Mouse (Mus musculus) Muller cell, postnatal 12 days (primary cell): Measurements from ENCODE around the gene Kcnk4.
A peak's percentile ranks its signal among the peaks of the same experiment; 100 is the strongest.

Experiments
- DNase-seq: peaks from one replicate; pipeline ENCODE4 v3.0.0-alpha.2; 2015; ENCODE audit errors: inconsistent ontology term

Kcnk4 gene

GRCm38 (mm10) chr19:6934195-6934977, at the start of gene Kcnk4:
Gene Kcnk4, minus strand, starts transcription at chr19:6934515.
- DNase-seq: no peak

GRCm38 (mm10) chr19:6983621-6984020, 49.3 kb upstream of the Kcnk4 start:
- DNase-seq: peak; percentile 77

- DNase-seq: no peak
These were observed 47.1 kb upstream of the Kcnk4 start for GRCm38 (mm10) chr19:6981465-6981864.

GRCm38 (mm10) chr19:6980381-6981093, 46.2 kb upstream of the Kcnk4 start, which contains the start of gene Fkbp2:
Gene Fkbp2, minus strand, starts transcription at chr19:6980501.
- DNase-seq: peak; percentile 98

GRCm38 (mm10) chr19:6979486-6980380, 45.4 kb upstream of the Kcnk4 start:
- peak; percentile 100 for DNase-seq

- peak; percentile 59 for DNase-seq
These were observed 44.7 kb upstream of the Kcnk4 start for GRCm38 (mm10) chr19:6979001-6979479.

- DNase-seq: no peak
These were observed 44.3 kb upstream of the Kcnk4 start for GRCm38 (mm10) chr19:6978639-6978974.

- DNase-seq: no peak
These were observed 43.7 kb upstream of the Kcnk4 start for GRCm38 (mm10) chr19:6977759-6978638.

- peak; percentile 77 for DNase-seq
These were observed 41.5 kb upstream of the Kcnk4 start, which contains the start of gene Plcb3 for GRCm38 (mm10) chr19:6975537-6976521. Gene Plcb3, minus strand, starts transcription at chr19:6976470.

GRCm38 (mm10) chr19:6974211-6975205, 40.2 kb upstream of the Kcnk4 start, which contains the start of gene Ppp1r14b:
Gene Ppp1r14b, plus strand, starts transcription at chr19:6974968.
- peak; percentile 96 for DNase-seq

GRCm38 (mm10) chr19:6973581-6974190, 39.4 kb upstream of the Kcnk4 start:
- no peak for DNase-seq

GRCm38 (mm10) chr19:6972247-6972917, 38.1 kb upstream of the Kcnk4 start:
- no peak for DNase-seq

GRCm38 (mm10) chr19:6971644-6972043, 37.3 kb upstream of the Kcnk4 start:
- DNase-seq: no peak

- no peak for DNase-seq
These were observed 36.3 kb upstream of the Kcnk4 start for GRCm38 (mm10) chr19:6970460-6971085.

GRCm38 (mm10) chr19:6969665-6970381, 35.5 kb upstream of the Kcnk4 start:
- peak; percentile 84 for DNase-seq

GRCm38 (mm10) chr19:6969291-6969664, 35.0 kb upstream of the Kcnk4 start:
- DNase-seq: no peak
